Mouse (Mus musculus) bone marrow, adult 2 months (tissue): ENCODE measurements around the gene Esrrb.

ENCODE experiments used
- CTCF ChIP-seq: fragments of 200-500 bp; IDR thresholded peaks from 2 replicates; pipeline ENCODE4 v1.5.1; 2011; ENCODE audit warnings: low read length, control low read depth; ENCODE audit not compliant: control insufficient read depth, insufficient read depth
- POLR2A ChIP-seq: fragments of 200-500 bp; IDR thresholded peaks from 2 replicates; pipeline ENCODE4 v1.6.1; 2011; ENCODE audit warnings: low read depth, mild to moderate bottlenecking, control low read depth, low read length, borderline replicate concordance; ENCODE audit not compliant: control insufficient read depth

DNA sequence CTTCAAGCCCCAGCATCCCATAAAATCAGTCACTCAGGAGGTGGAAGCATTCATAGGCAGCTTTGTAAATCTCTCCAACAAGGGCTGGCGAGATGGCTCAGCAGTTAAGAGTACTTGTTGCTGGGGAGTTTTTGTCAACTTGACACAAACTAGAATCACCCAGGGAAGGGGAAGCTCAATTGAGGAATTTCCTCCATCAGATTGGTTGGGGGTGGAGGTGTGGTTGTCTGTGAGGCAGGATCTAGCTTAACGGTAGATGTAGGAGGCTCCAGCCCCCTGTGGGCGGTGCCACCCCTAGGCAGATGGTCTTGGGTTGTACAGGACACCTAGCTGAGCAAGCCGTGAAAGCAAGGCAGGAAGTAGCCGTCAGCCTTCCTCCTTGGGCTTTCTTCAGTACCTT, 89.9 kb downstream of the Esrrb start:
- TF ChIP-seq CTCF: no peak
- no peak for TF ChIP-seq POLR2A
